Mouse (Mus musculus) cerebellum, postnatal 4 days (tissue): Measurements from ENCODE around the gene Gtf3c3.

ENCODE experiments used
- DNase-seq, 2 experiments: peaks; one replicate each; pipeline ENCODE4 v3.0.0; 2022; ENCODE audit warnings: low spot score in 2 of 2, mixed read lengths in 1 of 2

The Gtf3c3 gene

GRCm38 (mm10) chr1:54438340-54439079, at the start of gene Gtf3c3:
Gene Gtf3c3 (minus strand): TSS chr1:54438971.
- DNase-seq: peak; percentile 46 to 76

- no peak for DNase-seq
Observed at GRCm38 (mm10) chr1:54484744-54485420, 46.1 kb upstream of the Gtf3c3 start.

GRCm38 (mm10) chr1:54480491-54480890, 41.7 kb upstream of the Gtf3c3 start:
- no peak for DNase-seq

GRCm38 (mm10) chr1:54468662-54469061, 29.9 kb upstream of the Gtf3c3 start:
- DNase-seq: no peak

- DNase-seq: no peak
Observed at GRCm38 (mm10) chr1:54467366-54467765, 28.6 kb upstream of the Gtf3c3 start.

- DNase-seq: no peak
Observed at GRCm38 (mm10) chr1:54452116-54452515, 13.3 kb upstream of the Gtf3c3 start.

GRCm38 (mm10) chr1:54448833-54449232, 10.1 kb upstream of the Gtf3c3 start:
- DNase-seq: no peak

GRCm38 (mm10) chr1:54443641-54444040, 4.9 kb upstream of the Gtf3c3 start:
- DNase-seq: no peak

- DNase-seq: no peak
Observed at GRCm38 (mm10) chr1:54439080-54439476, 307 bp upstream of the Gtf3c3 start.

GRCm38 (mm10) chr1:54422195-54422750, 16.5 kb downstream of the Gtf3c3 start:
- DNase-seq: no peak

- DNase-seq: no peak
Observed at GRCm38 (mm10) chr1:54421670-54422069, 17.1 kb downstream of the Gtf3c3 start.

- no peak for DNase-seq
Observed at GRCm38 (mm10) chr1:54402736-54403135, 36.0 kb downstream of the Gtf3c3 start.

- no peak for DNase-seq
Observed at GRCm38 (mm10) chr1:54384221-54384620, 54.5 kb downstream of the Gtf3c3 start.

- peak in 1 of 2 experiments; percentile 59 for DNase-seq
Observed at GRCm38 (mm10) chr1:54380978-54381914, 57.5 kb downstream of the Gtf3c3 start.

GRCm38 (mm10) chr1:54377506-54378051, 61.2 kb downstream of the Gtf3c3 start:
- no peak for DNase-seq

- no peak for DNase-seq
Observed at GRCm38 (mm10) chr1:54356566-54356965, 82.2 kb downstream of the Gtf3c3 start.

- DNase-seq: no peak
Observed at GRCm38 (mm10) chr1:54355485-54355884, 83.3 kb downstream of the Gtf3c3 start.

GRCm38 (mm10) chr1:54354786-54355185, 84.0 kb downstream of the Gtf3c3 start:
- DNase-seq: no peak
